Mouse (Mus musculus) cortical plate, adult 2 months (tissue): ENCODE measurements around the gene Slc7a15. TPM values are rescaled to one million over a fixed set of nuclear protein-coding genes. Genes with fewer than 3 reads are reported as not detected.

ENCODE experiments used
- H3K27ac ChIP-seq: fragments of 200-500 bp; 2 replicates; pipeline ENCODE4 v1.5.1; 2012; ENCODE audit warnings: low read length, control low read depth, inconsistent platforms; ENCODE audit not compliant: insufficient read depth
- H3K4me1 ChIP-seq: fragments of 200-500 bp; 2 replicates; pipeline ENCODE4 v1.6.1; 2011; ENCODE audit warnings: low read length; ENCODE audit not compliant: control insufficient read depth, insufficient read depth
- H3K4me3 ChIP-seq: fragments of 200-500 bp; 2 replicates; pipeline ENCODE4 v1.5.1; 2011; ENCODE audit warnings: mild to moderate bottlenecking, low read length, control low read depth; ENCODE audit not compliant: insufficient read depth
- CTCF ChIP-seq: fragments of 200-500 bp; IDR thresholded peaks from 2 replicates; pipeline ENCODE4 v1.5.1; 2011; ENCODE audit warnings: mild to moderate bottlenecking, control low read depth, low read length; ENCODE audit not compliant: insufficient read depth; ENCODE audit errors: extremely low read depth
- POLR2A ChIP-seq: fragments of 200-500 bp; IDR thresholded peaks from 2 replicates; pipeline ENCODE4 v1.6.1; 2011; ENCODE audit warnings: mild to moderate bottlenecking, low read length, control low read depth; ENCODE audit not compliant: insufficient read depth; ENCODE audit errors: extremely low read depth
- polyA plus RNA-seq: library from polyadenylated mRNA; depleted of rRNA; stranded (reverse); fragments of >200 nt; gene quantifications from 2 replicates; pipeline ENCODE4 v1.2.3, GENCODE M21; 2012

The Slc7a15 gene
- polyA plus RNA-seq, 1 experiment, result not detected

DNA sequence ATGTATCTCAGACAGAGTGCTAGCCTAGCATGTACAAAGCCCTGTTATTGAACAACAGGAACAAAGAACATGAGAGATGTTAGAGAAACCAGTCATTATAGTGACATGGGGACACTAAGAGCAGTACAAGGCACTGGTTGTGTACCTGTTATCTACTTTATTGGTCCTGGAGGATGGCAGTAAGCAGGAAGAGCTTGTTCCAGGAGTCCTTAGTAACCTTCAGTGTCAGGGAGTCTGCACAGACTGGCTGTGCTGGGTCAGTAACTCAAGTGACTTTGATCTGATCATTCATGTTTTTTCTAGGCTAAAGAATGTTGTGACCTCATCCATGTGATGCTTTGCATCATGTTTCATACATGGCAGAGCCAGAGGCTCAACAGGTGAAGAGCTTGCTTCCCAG, 42.7 kb downstream of the Slc7a15 start:
- TF ChIP-seq CTCF, result no peak
- TF ChIP-seq POLR2A, result no peak

DNA sequence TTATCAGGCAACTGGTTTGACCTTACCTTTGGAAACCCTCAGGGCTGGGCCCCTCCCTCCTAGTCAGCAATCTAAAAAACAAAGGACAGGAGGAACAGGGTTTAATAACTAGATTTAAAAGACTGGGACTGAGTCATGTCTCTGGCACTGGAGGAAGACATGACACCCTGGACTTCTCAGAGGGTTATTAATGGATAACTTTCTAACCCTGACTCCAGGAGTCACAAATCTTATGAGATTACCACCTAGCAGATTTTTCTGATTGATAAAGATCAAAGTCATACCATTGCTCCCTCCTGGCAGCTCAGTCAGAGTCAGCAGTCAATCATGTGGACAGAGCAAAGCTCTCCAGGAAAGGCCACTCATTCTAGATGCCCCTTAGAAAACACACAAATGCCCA, 43.4 kb downstream of the Slc7a15 start:
- Histone ChIP-seq H3K27ac (no peak overlapping the region), H3K4me1 (no peaks in the 10 kb centered on the region), H3K4me3 (no peak overlapping the region)
- TF ChIP-seq CTCF (no peak), POLR2A (no peak)

More for the DNA sequence above, 42.7 kb downstream of the Slc7a15 start:
- no peak overlapping the region for H3K4me3 ChIP-seq
- no peaks in the 10 kb centered on the region for H3K4me1 ChIP-seq
- H3K27ac ChIP-seq, result no peak overlapping the region

- no peak overlapping the region for H3K27ac ChIP-seq
- TF ChIP-seq POLR2A (no peak), CTCF (peak; percentile 98)
- H3K4me1 ChIP-seq, result no peaks in the 10 kb centered on the region
- no peak overlapping the region for H3K4me3 ChIP-seq
Observed at GRCm38 (mm10) chr12:8547357-8547756, 51.5 kb downstream of the Slc7a15 start.

GRCm38 (mm10) chr12:8546801-8547200, 52.1 kb downstream of the Slc7a15 start:
- TF ChIP-seq POLR2A (no peak), CTCF (no peak)
- H3K4me1 ChIP-seq, result no peaks in the 10 kb centered on the region
- no peak overlapping the region for H3K27ac ChIP-seq
- no peak overlapping the region for H3K4me3 ChIP-seq

- Histone ChIP-seq H3K4me1 (no peaks in the 10 kb centered on the region), H3K4me3 (no peak overlapping the region), H3K27ac (no peak overlapping the region; the same call in 1 of the 2 replicates)
- TF ChIP-seq CTCF (no peak), POLR2A (no peak)
Observed at GRCm38 (mm10) chr12:8545066-8545610, 53.7 kb downstream of the Slc7a15 start.

DNA sequence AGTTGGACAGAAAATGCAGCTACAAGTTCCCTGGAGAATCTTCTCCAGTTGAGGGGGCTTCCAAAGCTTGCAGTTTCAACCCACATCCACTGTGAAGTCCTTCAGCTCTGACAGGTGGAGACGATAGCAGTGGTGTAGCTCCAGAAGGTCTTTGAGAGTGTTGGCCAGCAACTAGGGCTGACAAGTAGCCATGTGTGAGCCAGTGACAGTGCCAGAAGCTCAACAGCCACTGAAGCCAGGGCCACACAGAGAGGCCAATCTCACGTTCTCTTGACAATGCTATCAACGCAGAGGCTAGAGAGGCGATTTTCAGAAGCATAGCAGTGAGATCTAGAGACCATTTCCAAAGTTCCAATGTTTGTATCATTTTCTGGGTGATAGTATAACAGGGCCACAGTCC, 56.5 kb downstream of the Slc7a15 start:
- H3K4me1 ChIP-seq, result no peaks in the 10 kb centered on the region
- no peak for TF ChIP-seq CTCF
- no peak for TF ChIP-seq POLR2A
- H3K4me3 ChIP-seq, result no peak overlapping the region
- H3K27ac ChIP-seq, result no peak overlapping the region

- no peak overlapping the region for H3K27ac ChIP-seq
- H3K4me1 ChIP-seq, result no peaks in the 10 kb centered on the region
Observed at GRCm38 (mm10) chr12:8539471-8539870, 59.4 kb downstream of the Slc7a15 start.

GRCm38 (mm10) chr12:8537291-8537690, 61.6 kb downstream of the Slc7a15 start:
- Histone ChIP-seq H3K27ac (no peak overlapping the region), H3K4me3 (no peak overlapping the region), H3K4me1 (no peaks in the 10 kb centered on the region)
- TF ChIP-seq POLR2A (no peak), CTCF (no peak)

More at GRCm38 (mm10) chr12:8539471-8539870, 59.4 kb downstream of the Slc7a15 start:
- TF ChIP-seq POLR2A, result no peak
- no peak for TF ChIP-seq CTCF
- no peak overlapping the region for H3K4me3 ChIP-seq

GRCm38 (mm10) chr12:8536221-8536965, 62.5 kb downstream of the Slc7a15 start:
- H3K4me1 ChIP-seq, result no peaks in the 10 kb centered on the region
- no peak for TF ChIP-seq CTCF
- TF ChIP-seq POLR2A, result no peak
- H3K4me3 ChIP-seq, result no peak overlapping the region
- no peak overlapping the region for H3K27ac ChIP-seq

DNA sequence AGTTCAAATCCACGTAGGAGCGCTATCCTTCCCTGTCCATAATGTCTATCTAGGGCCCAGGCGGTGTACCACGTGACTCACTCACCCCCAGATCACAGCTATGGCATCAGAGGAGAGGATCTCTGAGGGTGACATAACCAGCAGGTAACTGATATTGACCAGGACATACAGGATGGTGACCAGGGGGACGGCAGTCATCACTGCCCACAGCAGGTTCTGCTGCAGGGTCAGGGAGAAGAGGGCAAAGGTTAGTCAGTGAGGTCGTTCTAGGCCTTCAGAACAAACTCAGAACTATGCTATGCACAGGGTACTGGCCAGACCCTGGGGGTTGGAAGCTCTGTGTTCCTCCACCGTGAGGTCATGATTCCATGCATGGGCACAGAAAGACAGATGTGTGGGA, 63.3 kb downstream of the Slc7a15 start:
- Histone ChIP-seq H3K4me3 (no peak overlapping the region), H3K4me1 (no peaks in the 10 kb centered on the region), H3K27ac (no peak overlapping the region)
- no peak for TF ChIP-seq CTCF
- TF ChIP-seq POLR2A, result no peak
